Mouse (Mus musculus): ENCODE data around the gene Klhl40.

Klhl40 gene

DNA sequence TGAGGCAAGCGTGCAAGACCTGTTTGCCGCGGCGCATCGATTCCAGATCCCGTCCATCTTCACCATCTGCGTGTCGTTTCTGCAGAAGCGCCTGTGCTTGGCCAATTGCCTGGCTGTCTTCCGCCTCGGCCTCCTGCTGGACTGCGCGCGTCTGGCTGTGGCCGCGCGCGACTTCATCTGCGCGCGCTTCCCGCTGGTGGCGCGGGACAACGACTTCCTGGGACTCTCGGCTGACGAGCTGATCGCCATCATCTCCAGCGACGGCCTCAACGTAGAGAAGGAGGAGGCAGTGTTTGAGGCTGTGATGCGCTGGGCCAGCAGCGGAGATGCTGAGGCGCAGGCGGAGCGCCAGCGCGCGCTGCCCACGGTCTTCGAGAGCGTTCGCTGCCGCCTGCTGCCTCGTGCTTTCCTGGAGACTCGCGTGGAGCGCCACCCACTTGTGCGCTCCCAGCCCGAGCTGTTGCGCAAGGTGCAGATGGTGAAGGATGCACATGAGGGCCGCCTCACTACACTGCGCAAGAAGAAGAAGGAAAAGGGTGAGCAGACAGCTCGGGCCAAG lies 738 bp downstream of the Klhl40 start:
- no peak for DNase-seq (ENCODE audit: low spot score in 2 of 2)

DNA sequence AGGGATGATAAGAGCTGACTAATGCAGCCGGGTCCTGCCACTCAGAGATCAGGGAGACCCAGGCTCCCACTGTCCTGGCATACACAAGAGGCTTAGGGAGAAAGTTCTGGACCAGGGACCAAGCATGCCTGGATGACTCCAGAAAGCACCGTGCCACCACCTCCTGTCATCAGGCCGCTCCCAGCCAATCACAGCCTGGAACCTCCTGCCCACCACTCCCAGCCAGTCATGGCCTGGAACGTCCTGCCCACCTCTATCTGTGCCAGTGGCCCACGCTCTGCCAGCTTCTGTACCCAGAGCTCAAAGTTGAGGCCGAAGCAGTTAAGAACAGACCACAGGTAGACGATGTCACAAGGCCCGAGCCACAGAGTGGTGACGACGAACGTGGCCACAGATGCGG lies 7.4 kb downstream of the Klhl40 start:
- no peak for DNase-seq (ENCODE audit: low spot score in 2 of 2)

DNA sequence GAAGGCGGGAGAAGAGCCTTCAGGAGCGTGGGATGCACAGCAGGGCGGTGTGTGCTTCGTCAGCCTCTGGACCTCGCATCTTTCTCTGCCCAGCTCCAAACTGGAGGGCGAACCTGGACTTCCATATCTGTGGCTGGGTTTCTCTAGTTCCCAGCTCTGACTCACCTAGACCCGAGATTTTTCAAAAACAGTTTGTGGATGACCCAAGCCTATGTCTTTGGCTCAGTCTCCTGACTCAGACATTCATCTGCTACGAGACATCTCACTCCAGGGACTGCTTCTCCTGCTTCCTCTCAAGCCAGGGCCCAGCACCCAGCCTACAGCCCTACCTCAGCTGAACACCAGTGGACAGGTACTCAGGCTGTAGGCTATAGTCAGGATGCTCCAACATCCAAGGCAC lies 7.9 kb downstream of the Klhl40 start:
- no peak for DNase-seq (ENCODE audit: low spot score in 2 of 2)

DNA sequence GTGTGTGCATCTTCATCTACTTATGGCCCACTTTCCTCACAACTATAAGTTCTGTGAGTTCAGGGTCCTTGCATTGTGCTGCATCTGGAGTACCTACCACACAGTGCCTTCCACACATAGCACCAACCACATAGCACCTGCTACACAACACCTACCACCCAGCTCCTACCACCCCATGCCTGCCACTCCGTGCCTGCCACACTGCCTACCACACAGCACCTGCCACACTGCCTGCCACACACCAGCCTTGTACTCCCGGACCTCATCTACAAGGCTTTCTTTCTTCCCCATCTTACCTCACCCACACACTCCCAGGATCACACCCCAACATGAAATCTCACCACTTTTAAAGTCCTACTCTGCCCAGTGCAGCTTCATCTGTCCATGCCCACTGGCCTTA lies 9.0 kb downstream of the Klhl40 start:
- no peak for DNase-seq (ENCODE audit: low spot score in 2 of 2)

DNA sequence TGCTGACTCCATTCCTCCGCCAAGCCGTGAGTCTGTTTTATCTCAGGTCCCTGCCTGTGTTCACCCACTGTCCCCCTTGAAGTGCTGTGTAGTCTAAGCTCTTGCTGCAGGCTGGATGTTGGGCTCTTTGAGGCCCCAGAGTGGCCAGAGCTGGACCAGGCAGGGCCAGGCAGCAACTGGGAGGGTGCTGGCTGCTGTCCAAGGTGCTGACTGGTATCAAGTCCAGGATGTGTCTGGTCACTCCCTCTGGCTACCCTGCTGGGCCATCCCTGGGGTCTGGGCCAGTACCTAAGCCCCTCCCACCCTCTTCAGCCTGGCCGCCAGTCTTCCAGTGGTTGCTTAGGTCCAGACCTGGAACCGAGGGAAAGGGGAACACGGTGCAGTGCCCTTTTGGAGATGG lies 13.8 kb downstream of the Klhl40 start:
- DNase-seq (ENCODE audit: low spot score in 2 of 2), result peak; percentile 36 to 57

DNA sequence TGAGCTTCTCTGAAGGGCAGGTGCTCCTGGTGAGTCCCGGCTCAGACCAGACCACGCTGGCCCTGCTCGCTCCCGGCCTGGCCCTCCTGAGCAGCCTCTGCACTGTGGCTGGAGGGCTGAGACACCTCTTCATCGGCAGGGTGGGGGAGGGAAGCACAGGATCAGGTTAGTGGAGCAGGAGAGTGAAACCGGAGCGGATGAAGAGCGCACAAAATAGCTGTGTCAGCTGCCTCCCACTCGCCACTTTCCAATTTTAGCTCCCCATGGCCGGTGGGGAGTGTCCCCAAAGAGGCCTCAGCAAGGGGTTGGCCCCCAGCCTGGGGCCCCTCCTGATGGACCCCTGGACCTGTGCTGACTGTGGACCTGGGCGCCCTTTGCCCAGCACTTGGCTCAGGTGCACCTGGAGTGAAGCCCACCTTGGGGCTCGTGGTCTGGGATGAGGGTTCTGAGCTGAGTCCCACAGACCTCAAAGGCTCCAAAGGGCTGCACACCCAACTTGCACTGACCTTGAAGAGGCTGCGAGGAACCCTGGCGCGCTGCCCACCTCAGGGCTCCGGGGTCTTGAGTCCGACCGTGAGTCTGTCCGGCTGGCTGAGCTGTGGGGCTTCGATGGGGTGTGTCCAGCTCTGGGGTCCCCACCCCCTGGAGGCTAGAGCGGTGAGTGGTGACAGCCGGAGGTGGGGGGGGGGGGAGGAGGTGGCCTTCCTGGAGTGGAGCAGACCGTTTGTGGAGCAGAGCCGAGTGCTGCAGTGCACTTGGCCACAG lies 14.5 kb downstream of the Klhl40 start, which contains the start of gene Hhatl:
Hhatl (minus strand) TSS at position 751 of the 765 bp plus-strand sequence.
- DNase-seq (ENCODE audit: low spot score in 2 of 2), result no peak

DNA sequence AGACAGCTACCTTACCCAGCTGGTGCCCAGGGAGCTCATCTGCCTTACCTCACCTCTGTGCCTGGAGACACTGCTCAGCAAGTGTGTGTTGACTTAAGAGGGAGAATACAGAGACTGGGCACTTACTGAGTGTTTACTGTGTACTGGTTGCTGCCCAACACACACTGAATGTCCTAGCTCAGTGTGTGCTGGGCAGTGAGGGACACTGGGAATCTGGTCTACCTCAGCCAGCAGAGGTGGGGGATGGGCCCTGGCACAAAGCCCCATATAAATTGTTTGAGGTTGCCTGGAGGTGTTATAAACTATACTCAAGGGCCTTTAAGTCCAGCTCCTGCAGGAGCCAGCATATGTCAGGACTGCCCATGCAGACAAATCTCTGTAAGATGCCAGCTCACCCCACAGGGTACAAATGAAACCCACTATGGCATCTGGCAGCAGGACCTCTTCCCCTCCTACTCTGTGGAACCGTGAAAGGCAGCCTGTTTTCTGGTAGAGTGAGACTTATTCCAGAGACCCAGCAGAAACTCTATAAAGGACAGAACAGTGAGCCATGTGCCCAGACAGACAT lies 17.6 kb downstream of the Klhl40 start:
- no peak for DNase-seq (ENCODE audit: low spot score in 2 of 2)

DNA sequence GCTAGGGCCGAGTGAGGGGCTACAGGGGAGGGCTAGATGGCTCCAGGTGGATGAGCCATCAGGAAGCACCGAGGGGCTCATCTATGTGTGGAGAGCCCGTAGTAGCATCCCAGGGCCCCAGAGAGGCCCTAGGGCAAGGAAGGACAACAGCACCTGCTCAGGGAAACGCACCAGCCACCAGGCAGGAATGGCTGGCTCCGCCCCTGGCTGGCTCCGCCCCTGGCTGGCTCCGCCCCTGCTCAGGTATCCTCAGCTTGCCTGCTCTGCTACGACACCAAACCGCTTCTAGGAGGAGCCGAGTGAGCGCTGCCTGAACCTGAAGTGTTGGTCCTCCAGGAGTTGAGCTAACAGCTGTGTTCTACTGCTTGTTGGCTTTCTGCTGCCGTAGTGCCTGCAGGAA lies 20.3 kb downstream of the Klhl40 start:
- DNase-seq (ENCODE audit: low spot score in 2 of 2), result no peak

DNA sequence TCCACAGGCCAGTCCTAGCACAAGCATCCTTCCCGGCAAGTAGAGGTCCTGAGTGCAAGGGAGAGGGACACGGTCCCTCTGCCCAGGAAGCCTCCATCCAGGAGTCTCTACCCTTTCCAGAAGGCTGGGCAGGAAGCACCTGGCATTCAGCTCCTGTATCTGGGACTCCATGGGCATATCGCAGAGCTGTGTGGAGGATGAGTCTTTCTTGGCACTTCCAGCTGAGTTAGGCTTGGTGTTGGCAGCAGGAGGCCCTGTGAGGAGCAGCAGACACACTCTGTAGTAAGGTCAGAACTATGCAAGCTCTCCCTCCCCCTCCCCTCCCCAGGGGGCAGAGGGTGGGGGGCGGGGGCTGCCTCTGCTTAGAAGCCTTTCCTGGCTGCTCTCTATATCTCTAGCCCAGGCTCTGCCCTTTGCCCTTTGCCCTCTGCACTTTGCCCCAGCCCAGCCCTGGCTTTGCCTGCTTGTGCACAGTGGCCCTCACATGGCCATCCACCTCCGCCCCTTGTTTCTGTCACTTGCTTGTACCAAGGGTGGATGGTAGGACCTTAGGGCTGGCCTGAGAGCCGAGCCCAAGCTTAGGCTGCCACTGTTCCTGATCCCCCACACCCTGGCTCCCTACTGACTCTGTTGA lies 21.6 kb downstream of the Klhl40 start:
- no peak for DNase-seq (ENCODE audit: low spot score in 2 of 2)

DNA sequence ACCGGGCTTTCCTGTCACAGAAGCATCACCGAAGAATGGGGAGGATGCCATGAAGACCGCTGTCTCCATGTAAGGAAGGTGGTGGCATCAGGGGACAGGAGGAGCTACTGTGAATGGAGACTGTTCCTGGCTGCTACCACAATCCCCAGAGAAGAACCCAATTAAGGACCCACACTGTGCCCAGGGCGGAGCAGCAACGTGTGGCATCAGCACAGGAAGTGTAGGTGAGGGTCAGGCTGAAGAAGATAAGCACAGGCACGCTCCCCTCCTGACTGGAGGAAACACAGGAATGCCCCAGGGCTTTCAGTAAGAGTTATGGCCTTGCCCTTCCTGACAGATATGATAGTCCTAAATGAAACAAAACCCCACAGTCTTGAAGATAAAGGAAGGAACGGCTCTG lies 25.3 kb downstream of the Klhl40 start:
- DNase-seq (ENCODE audit: low spot score in 2 of 2), result no peak

DNA sequence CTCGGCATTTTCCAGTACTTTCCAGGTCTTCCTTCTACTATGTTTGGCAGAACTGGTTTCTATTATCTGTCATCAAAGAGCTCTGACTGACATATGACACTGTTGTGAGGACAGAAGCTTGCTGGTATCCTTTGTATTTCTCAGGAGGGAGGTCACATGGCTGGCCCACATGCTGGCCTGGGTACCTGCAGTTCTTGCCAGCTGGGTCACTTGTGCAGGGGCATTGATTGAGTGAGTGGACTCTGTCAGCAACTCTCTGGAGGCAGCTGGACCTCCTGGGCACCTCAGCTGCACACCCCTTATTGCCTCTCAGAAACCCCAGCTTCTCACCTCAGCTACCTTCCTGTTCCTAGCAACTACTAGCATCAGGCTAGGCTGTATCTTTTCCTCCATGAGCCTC lies 30.1 kb downstream of the Klhl40 start:
- no peak for DNase-seq (ENCODE audit: low spot score in 2 of 2)

DNA sequence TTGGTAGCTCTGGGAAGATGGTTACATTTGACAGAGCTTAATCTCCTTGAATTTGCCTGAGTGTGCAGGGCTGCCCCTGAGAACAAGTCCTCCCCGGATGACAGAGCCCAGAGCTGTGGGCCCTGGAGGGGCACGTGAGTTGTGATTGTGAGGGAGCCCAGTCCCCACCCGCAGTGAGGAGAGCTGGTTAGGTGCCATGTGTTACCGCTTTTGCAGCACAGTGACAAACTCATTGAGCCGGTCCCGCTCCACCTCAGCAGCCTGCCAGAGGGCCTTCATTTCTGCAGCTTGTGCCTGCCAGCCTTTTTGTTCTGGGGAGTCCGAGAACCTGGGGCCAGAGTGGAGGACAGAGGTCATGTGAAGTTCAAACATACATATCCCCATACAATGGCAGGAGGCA lies 30.5 kb downstream of the Klhl40 start:
- no peak for DNase-seq (ENCODE audit: low spot score in 2 of 2)

DNA sequence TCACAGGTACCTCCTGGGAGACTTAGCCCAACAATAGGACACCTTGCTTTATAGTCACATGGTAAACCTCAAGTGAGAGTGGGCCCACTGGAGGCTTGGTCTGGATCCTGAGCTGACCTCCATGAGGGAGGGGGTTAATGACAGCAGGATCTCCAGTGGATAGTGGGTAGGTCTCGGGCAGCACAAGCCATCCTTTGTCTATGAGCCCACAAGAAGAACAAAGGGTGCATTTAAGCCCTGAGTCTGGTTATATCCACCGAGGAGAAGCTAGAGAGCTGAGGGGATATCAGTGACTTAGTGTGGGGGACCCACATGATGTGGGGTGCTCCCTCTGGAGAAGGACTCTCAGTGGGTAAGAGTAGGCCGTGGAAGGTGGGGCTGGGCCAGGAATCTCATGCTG lies 31.1 kb downstream of the Klhl40 start:
- no peak for DNase-seq (ENCODE audit: low spot score in 2 of 2)

DNA sequence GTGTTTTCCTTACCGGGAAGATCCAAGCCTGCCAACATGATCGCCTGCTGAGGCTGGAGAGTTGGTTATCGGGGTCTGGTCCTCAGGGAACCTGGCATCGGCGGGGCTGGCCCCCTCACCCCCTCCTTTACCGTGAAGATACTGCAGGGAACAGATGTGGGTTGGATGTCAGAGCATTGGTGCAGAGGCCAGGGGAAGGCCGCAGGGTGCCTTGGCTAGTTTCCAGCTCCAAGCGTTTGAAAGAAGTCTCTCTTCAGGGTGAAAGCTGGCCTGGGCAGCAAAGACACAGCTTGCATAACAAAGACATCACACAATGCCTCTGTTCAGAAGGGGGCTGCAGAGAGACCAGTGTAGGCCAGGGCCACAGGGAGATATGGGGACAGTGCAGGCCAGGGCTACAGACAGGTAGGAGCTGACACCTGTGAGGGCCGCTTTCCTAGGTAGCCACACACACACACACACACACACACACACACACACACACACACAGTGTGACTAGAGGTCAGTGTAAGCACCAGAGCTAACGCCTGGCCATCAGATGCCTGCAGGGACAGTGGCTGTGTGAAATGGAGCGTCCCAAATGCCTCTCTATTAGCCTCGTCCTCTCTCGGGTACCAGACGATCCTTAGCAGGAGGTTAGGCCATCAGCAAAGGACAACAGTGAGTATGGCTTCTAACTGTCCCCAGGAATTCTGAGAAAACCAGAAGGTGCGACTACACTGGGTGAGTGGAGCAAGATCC lies 32.8 kb downstream of the Klhl40 start:
- DNase-seq (ENCODE audit: low spot score in 2 of 2), result no peak

DNA sequence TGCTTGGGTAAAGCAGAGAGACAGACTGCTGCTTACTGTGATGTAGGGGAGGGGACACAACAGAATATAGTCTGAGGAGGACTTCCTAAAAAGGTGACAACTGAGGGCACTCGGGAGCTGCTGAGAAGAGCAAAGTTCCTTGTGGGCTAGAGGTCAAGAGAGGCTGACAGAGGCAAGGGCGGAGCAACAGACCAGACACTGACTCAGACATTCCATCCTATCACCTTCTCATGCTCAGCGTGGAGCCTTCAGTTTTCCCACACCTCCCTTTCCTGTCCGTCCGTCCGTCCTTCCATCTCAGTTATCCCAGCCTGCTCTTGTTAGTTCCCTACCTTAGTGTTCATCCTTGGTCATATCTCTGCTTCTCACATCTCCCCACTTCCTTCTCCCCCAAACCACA lies 37.8 kb downstream of the Klhl40 start:
- no peak for DNase-seq (ENCODE audit: low spot score in 2 of 2)

DNA sequence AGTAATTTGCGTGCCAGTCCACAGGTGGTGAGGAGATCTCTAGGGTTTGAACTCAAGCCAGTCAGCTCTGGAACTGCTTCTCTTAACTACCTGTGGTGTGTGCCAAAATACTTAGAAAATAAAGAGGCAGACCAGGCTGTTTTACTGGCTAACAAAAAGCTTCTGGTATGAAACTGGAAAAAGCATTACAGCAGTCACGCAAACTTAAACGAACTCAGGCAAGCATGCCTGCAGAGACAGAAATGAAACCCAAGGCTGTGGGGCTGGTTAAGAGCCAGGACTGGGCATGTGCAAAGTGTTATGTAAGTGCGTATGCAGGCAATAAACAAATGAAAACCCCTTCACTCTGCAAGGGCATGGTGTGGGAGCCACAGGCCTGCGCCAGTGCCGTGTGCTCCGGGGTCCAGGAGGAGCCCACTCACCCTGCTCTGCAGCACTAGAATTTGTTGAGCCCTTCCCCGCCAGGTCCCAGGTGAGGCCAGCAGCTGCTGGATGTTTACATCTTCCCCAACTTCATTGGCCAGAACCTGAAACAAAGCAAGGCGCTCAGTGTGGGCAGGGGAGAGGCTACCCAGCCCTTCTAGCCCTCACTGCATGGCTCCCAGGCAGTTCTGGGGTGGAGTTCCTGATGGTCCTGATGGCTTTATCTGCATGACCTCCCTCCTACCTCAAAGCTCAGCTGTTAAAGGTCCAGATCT lies 41.8 kb downstream of the Klhl40 start:
- peak; percentile 15 to 56 for DNase-seq (ENCODE audit: low spot score in 2 of 2)

DNA sequence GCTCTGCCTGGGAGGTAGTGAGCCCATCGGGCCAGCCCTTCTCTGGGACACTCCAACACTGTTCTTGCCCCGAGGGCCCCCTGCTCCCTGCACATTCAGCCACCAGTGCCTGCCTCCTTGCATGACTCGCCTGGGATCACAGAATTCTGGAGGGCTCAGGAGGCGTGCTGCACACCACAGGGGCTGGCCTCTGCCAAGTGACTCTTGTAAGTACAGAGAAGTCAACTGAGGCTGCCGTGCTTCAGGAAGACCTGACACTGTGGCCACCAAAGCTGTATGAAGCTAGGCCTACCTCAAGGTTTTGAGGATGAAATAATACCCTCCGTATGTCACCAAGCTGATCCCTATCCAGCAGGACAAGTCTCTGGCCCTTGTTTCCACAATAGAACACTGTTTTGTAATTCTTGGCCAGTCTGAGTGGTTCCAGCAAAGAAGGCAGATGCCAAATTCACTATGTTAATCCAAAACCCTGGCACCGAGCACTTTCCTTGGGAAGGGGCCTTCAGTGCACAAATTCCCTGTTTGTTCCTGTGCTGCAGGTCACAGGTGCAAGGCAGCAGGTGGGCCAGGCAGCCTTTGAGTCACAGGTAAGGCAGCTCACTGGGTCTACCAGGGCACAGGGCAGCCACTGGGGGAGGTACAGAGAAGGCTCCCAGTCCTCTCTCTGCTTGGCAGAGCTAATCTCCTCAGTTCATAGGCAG lies 42.5 kb downstream of the Klhl40 start:
- DNase-seq (ENCODE audit: low spot score in 2 of 2), result peak in 1 of 2 experiments; percentile 13

DNA sequence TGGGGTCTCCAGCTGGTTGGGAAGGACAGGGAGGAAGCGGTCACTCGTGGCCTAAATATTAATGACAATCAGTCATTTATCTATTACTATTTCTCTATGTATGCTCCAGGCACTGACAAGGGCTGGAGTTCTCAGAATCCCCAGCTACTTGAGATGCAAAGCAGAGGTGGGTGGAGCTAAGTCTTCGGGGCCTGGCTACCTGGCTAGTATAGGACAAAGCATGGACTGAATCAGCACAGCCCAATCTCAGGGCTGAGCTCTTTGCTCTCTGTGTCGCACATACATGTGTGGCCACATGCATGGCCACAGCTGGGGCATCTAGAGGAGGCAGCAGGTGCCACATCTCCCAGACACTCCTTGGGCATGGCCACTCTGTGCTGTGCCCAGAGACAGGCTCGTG lies 43.4 kb downstream of the Klhl40 start:
- no peak for DNase-seq (ENCODE audit: low spot score in 2 of 2)

DNA sequence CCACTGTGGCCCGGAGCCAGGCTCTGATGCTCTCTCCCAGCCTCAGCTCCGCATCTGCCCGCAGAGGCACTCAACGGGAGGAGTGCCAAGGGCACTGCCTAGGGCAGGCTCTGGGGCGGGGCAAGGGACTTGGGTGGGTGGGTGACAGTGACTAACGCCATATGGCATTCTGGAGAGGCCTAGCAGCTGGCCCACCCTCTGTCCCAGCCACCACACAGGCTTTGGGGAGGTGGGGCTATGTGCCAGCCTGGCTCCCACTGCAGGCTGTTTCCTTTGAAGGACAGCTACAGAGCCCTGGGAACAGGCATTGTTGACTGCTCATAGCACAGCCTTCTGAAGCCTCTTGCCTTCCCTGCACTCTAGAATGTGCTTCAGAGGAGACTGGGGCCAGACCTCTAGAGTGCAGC lies 45.2 kb downstream of the Klhl40 start:
- DNase-seq (ENCODE audit: low spot score in 2 of 2), result no peak

DNA sequence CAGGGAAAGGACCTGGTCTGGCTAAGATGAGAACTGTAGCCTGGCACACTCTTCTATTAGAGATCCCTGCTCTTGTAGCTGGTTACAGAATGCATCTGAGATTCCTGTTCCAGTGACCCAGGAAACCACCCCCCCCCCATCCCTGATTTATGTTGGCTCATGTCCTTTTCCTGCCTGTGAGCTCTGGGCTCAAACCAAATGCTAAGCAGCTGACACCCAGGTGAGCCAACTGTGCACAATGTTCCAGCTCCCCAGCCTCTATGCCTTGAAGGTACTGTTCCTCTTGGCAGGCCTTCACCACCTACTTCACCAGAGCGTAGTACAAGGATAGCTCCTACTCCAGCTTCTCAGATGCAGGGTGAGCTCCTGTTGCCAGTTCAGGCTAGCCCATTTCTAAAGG lies 45.6 kb downstream of the Klhl40 start:
- DNase-seq (ENCODE audit: low spot score in 2 of 2), result no peak

DNA sequence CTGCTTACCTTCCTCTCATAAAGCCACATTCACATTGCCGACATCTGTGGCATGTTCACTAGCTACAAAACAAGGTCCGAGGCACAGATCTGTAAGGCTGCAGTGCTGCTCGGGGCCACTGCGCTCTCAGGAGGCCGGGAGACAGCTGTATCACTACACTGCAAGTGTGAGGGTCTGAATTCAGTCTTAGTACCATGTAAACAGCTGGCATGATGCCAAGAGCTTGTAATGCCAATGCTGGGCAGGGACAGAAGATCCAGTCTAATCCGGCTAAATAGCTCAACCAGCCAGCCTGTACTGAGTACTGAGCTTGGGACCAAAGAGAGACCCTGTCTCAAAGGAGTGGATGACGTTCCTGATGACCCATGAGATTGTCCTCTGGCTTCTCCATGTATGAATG lies 46.6 kb downstream of the Klhl40 start:
- DNase-seq (ENCODE audit: low spot score in 2 of 2), result no peak
